Mouse (Mus musculus) heart, embryonic 16.5 days (tissue): ENCODE data around the gene Zfp90. TPM values are rescaled to one million over a fixed set of nuclear protein-coding genes. Genes with fewer than 3 reads are reported as not detected.

Experiments
- ATAC-seq: fragments of 200-750 bp; cut with Nextera tagmentation; replicated peaks from 2 replicates; pipeline ENCODE4 v1.8.0; 2017; ENCODE audit warnings: moderate number of reproducible peaks; ENCODE audit not compliant: insufficient read depth, low FRiP score; ENCODE audit errors: extremely low read depth
- H3K27ac ChIP-seq: fragments of 300-500 bp; sonication (generic); 2 replicates; pipeline ENCODE4 v1.5.1; 2014; ENCODE audit warnings: mild to moderate bottlenecking, low read length, control low read depth, moderate library complexity
- H3K27me3 ChIP-seq: fragments of 300-500 bp; sonication (generic); 2 replicates; pipeline ENCODE4 v1.6.1; 2014; ENCODE audit warnings: low read length, mixed read lengths; ENCODE audit not compliant: control insufficient read depth, insufficient read depth
- H3K36me3 ChIP-seq: fragments of 300-500 bp; sonication (generic); 2 replicates; pipeline ENCODE4 v1.6.1; 2014; ENCODE audit not compliant: control insufficient read depth, insufficient read depth
- H3K4me1 ChIP-seq: fragments of 300-500 bp; sonication (generic); 2 replicates; pipeline ENCODE4 v1.6.1; 2014; ENCODE audit warnings: low read length, mixed read lengths; ENCODE audit not compliant: control insufficient read depth, insufficient read depth
- H3K4me2 ChIP-seq: fragments of 300-500 bp; sonication (generic); 2 replicates; pipeline ENCODE4 v1.6.1; 2014; ENCODE audit warnings: low read depth, mild to moderate bottlenecking, control low read depth, low read length
- H3K4me3 ChIP-seq: fragments of 300-500 bp; sonication (generic); 2 replicates; pipeline ENCODE4 v1.5.1; 2014; ENCODE audit warnings: mild to moderate bottlenecking, control low read depth, low read length
- H3K9ac ChIP-seq: fragments of 300-500 bp; sonication (generic); 2 replicates; pipeline ENCODE4 v1.6.1; 2014; ENCODE audit warnings: low read length, control low read depth
- H3K9me3 ChIP-seq: fragments of 300-500 bp; sonication (generic); replicated peaks from 2 replicates; pipeline ENCODE4 v1.6.1; 2016; ENCODE audit warnings: low read length; ENCODE audit not compliant: control insufficient read depth
- WGBS: fragments of 180-500 bp; shearing (Covaris S2); extraction: QIAGEN DNeasy Blood & Tissue Kit; methylation state at CpG from one replicate; pipeline ENCODE4 v1.1.7; 2014; 5-methylcytosine and 5-hydroxymethylcytosine counted together
- polyA plus RNA-seq: library from polyadenylated mRNA; unstranded; fragments of >200 nt; fragmentation: Nextera tagmentation; extraction: Ambion mirVana; gene quantifications from 2 replicates; pipeline ENCODE4 v1.2.1, GENCODE M21; 2015

Gene Zfp90
- polyA plus RNA-seq, 1 experiment from 2014 or later: 13.3 TPM

DNA sequence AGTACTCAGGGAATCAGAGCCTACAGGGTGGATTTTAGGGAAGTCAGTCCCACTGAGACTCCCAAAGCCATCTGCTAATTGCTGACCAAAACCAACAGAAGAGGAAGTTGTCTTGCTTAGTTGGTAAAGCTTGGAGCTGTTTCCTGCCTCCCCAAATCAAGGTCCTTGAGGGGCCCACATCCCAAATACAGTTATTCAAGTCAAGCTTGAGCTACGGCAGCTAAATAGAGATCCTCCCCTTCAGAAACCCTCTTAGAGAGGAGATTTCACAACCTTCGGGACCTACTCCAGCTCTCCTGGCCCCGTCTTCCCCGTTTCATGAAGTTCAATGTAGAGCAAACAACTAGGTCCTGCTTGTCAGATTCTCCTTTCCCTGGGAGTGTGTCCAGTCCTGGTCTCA, 20.6 kb upstream of the Zfp90 start:
- no peak overlapping the region for H3K4me3 ChIP-seq
- peak overlapping the region; percentile 54 for H3K27ac ChIP-seq
- 0 out of 2 replicates have a peak, but pooled peaks cover 3% of the 10 kb centered on the region for H3K4me1 ChIP-seq
- 62% methylated on average over 4 of the region's 4 CpGs for WGBS
- H3K36me3 ChIP-seq: no peaks in the 10 kb centered on the region
- H3K4me2 ChIP-seq: no peak overlapping the region
- no peak for ATAC-seq
- no peak overlapping the region for H3K9ac ChIP-seq
- no peaks in the 10 kb centered on the region for H3K27me3 ChIP-seq
- no peaks in the 10 kb centered on the region for H3K9me3 ChIP-seq

DNA sequence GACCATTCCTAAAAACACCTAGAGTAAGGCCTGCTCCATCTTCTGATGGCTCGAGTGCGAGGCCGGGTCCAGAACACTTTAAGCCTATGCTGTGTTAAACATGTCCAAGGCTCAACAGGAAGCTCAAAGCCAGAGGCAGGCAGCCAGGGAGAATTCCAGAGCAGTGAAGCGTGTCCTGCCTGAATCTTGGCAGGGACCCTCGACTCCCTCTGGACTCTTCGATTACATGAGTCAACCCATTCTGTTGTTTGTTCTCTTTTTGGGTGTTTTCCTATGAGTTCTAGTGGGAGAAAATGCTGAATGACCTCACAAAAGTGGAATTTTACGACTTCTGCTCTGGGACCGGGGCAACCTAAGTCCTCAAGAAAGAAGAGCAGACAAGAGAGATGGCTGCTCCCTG, 15.4 kb upstream of the Zfp90 start:
- peak; percentile 89 for ATAC-seq
- H3K36me3 ChIP-seq: no peaks in the 10 kb centered on the region
- H3K9ac ChIP-seq: no peak overlapping the region
- H3K4me1 ChIP-seq: peaks cover 5% of the 10 kb centered on the region; the same call in 1 of the 2 replicates
- no peaks in the 10 kb centered on the region for H3K27me3 ChIP-seq
- H3K4me3 ChIP-seq: no peak overlapping the region
- H3K9me3 ChIP-seq: no peaks in the 10 kb centered on the region
- no peak overlapping the region for H3K4me2 ChIP-seq
- H3K27ac ChIP-seq: peak overlapping the region; percentile 84
- WGBS: 44% methylated on average over 8 of the region's 8 CpGs

DNA sequence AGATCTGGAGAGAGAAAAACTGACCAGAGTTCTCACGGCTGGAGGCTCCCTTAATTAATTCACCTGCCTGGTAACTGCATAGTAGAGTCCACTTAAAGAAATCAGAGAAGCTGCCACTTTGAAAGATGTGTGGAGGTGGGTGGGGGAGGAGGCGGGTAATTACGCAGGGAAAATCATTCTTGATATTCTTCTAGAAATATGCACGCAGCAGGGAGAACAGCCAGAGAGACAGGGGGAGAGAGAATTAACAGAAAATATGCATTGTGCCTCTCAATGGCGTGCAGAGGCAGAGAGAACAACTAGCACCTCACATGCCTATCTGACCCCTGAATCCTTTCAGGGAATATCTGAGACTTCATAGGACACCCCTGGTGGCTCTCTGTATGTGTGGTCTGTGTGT, 14.9 kb upstream of the Zfp90 start:
- WGBS: 58% methylated on average over 5 of the region's 5 CpGs
- Histone ChIP-seq H3K9ac (no peak overlapping the region), H3K4me3 (no peak overlapping the region), H3K4me2 (0 out of 2 replicates have a peak overlapping the region, but pooled peaks have one; percentile 7), H3K9me3 (no peaks in the 10 kb centered on the region), H3K27me3 (no peaks in the 10 kb centered on the region), H3K4me1 (peaks cover 7% of the 10 kb centered on the region; the same call in 1 of the 2 replicates), H3K27ac (peak overlapping the region; percentile 84), H3K36me3 (no peaks in the 10 kb centered on the region)
- no peak for ATAC-seq

DNA sequence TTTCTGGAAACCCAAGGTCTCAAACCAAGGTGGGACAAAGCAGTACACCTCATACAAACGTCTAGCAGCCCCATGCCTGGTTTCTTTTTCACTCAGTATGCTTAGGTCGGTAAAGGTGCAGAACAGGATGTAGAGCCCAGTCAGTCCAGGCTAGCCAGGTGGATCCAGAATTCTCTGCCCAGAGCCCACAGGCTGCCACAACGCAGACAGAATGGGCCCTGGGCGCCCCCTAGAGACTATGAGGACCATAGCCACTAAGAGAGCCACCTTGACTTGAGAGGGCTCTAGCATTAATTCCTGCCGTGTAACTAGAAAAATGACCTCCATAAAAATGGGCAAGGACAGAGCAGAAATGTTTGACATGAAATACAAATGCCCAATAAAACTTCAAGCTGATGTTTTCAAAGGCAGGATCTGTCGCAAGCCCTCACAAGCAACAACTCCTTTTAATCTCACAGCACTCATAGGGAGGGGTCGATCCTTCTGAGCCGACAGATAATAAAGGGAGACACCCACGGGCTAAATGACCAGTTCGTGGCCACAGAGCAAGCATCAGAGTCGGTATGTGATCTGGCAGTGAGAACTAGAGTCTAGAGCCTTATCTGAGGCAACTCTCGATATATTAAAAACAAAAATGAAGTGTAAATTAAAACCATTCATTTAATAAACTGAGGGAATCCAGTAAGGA, 11.7 kb upstream of the Zfp90 start:
- no peak overlapping the region for H3K27ac ChIP-seq
- H3K4me1 ChIP-seq: peaks cover 10% of the 10 kb centered on the region; the same call in 1 of the 2 replicates
- no peak overlapping the region for H3K9ac ChIP-seq
- H3K4me3 ChIP-seq: no peak overlapping the region
- no peaks in the 10 kb centered on the region for H3K36me3 ChIP-seq
- 25% methylated on average over 12 of the region's 12 CpGs for WGBS
- no peaks in the 10 kb centered on the region for H3K9me3 ChIP-seq
- 0 out of 2 replicates have a peak, but pooled peaks have one; percentile 30 for ATAC-seq
- H3K4me2 ChIP-seq: no peak overlapping the region
- no peaks in the 10 kb centered on the region for H3K27me3 ChIP-seq

- Histone ChIP-seq H3K4me1 (peaks cover 10% of the 10 kb centered on the region; the same call in 1 of the 2 replicates), H3K27me3 (no peaks in the 10 kb centered on the region), H3K9me3 (no peaks in the 10 kb centered on the region), H3K4me3 (no peak overlapping the region), H3K9ac (no peak overlapping the region), H3K27ac (peak overlapping the region; percentile 19), H3K4me2 (no peak overlapping the region), H3K36me3 (no peaks in the 10 kb centered on the region)
- 48% methylated on average over 3 of the region's 3 CpGs for WGBS
- no peak; the same call in 1 of the 2 replicates for ATAC-seq
These were observed 10.3 kb upstream of the Zfp90 start for GRCm38 (mm10) chr8:106404825-106405224.

DNA sequence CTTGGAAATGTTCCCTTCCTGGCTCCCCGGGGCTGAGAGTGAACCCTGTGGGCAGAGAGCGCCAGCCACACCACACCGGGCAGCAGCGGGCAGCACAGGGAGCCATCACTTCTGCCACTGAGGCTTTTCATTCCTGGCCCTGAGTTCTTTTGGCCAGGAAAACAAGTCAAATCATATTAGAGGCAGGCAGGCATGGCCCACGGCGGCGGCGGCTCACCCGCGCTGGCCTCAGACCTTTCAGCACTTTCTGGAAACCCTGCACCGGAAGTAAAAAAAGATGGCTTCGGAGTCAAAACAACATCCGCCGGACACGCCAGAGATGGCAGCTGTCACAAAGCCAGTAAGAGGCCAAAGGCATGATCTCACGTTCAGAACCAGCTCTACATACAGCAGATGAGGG, 9.3 kb upstream of the Zfp90 start:
- H3K9ac ChIP-seq: no peak overlapping the region
- H3K27me3 ChIP-seq: no peaks in the 10 kb centered on the region
- no peaks in the 10 kb centered on the region for H3K36me3 ChIP-seq
- ATAC-seq: no peak
- H3K4me3 ChIP-seq: no peak overlapping the region
- no peak overlapping the region for H3K4me2 ChIP-seq
- WGBS: 45% methylated on average over 16 of the region's 16 CpGs
- no peaks in the 10 kb centered on the region for H3K9me3 ChIP-seq
- H3K4me1 ChIP-seq: 0 out of 2 replicates have a peak, but pooled peaks cover 5% of the 10 kb centered on the region
- peak overlapping the region; percentile 34; the same call in 1 of the 2 replicates for H3K27ac ChIP-seq

- H3K9me3 ChIP-seq: no peaks in the 10 kb centered on the region
- ATAC-seq: no peak
- H3K4me3 ChIP-seq: no peak overlapping the region
- peaks cover 4% of the 10 kb centered on the region for H3K4me1 ChIP-seq
- no peak overlapping the region for H3K27ac ChIP-seq
- no peaks in the 10 kb centered on the region for H3K36me3 ChIP-seq
- no peak overlapping the region for H3K4me2 ChIP-seq
- H3K9ac ChIP-seq: no peak overlapping the region
- H3K27me3 ChIP-seq: no peaks in the 10 kb centered on the region
- WGBS: 43% methylated on average over 7 of the region's 7 CpGs
These were observed 5.1 kb upstream of the Zfp90 start for GRCm38 (mm10) chr8:106410055-106410454.

DNA sequence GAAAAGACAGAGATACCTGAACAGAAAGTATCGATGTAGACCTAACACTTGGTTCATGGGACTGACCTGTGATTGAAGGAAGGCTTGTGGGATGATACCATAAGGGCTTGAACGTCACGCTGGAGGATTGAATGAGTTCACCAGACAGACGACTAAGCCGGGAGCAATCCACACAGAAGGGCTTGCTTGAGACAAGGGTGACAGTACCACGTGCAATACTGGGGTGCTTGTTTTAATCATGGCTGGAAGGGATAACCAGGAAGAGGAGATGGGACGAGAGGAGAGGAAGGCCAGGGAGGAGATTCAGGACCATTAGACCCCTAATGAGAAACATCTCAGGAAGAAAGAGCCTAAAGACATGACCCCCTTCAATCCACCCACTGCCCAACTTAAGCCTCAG, 4.6 kb upstream of the Zfp90 start:
- no peak overlapping the region for H3K4me2 ChIP-seq
- H3K9ac ChIP-seq: no peak overlapping the region
- H3K36me3 ChIP-seq: no peaks in the 10 kb centered on the region
- H3K9me3 ChIP-seq: no peaks in the 10 kb centered on the region
- H3K27ac ChIP-seq: no peak overlapping the region
- no peak overlapping the region for H3K4me3 ChIP-seq
- WGBS: 62% methylated on average over 7 of the region's 7 CpGs
- no peaks in the 10 kb centered on the region for H3K27me3 ChIP-seq
- peaks cover 3% of the 10 kb centered on the region for H3K4me1 ChIP-seq
- no peak for ATAC-seq

GRCm38 (mm10) chr8:106411783-106412451, 3.2 kb upstream of the Zfp90 start:
- no peak for ATAC-seq
- 18% methylated on average over 14 of the region's 14 CpGs for WGBS
- no peak overlapping the region for H3K9ac ChIP-seq
- H3K9me3 ChIP-seq: no peaks in the 10 kb centered on the region
- H3K27ac ChIP-seq: no peak overlapping the region
- H3K4me3 ChIP-seq: no peak overlapping the region
- H3K4me2 ChIP-seq: no peak overlapping the region
- H3K4me1 ChIP-seq: peaks cover 11% of the 10 kb centered on the region
- no peaks in the 10 kb centered on the region for H3K27me3 ChIP-seq
- H3K36me3 ChIP-seq: no peaks in the 10 kb centered on the region
